Mouse (Mus musculus) testis, postnatal 14 days (tissue): ENCODE measurements around the gene Anks1b.

Experiments used
- DNase-seq: peaks from one replicate; pipeline ENCODE4 v3.0.0; 2021; ENCODE audit warnings: low spot score

The Anks1b gene

DNA sequence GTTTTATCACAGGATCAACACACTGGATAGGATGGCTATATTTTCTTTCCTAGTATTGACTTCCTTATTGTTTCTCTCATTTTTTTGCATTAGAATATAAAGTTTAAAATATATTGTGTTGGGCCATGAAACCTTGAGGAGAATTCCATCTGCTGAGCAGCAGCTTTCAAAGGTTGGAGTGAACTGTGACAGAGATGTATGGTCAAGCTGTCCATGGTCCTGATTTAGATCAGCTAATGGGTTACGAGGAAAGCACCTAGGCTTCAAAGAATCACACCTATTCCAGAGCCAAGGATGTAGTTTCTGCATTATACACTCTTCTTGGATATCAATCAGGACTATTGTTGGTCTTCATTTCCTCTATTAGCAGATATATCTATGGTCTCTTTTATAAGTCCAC is 503.3 kb downstream of the Anks1b start:
- DNase-seq: no peak

DNA sequence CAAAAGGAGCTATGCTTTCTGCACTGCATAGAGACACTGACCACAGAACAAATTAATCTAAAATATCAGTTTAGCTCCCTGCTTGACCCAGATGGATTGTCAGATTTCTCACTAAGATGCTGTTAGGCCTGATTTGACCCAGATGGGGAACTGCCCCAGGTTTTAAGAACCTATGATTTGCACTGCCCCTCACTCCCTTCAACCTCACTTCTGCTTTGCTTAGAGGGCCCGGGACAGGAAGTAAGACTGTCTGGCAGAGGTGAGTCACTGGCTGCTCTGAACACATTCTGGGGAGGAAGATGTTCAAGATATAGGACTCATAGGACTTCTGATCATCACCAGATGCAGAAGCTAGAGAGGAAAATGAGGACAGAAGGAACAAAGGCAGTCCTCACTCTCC is 506.8 kb downstream of the Anks1b start:
- no peak for DNase-seq

DNA sequence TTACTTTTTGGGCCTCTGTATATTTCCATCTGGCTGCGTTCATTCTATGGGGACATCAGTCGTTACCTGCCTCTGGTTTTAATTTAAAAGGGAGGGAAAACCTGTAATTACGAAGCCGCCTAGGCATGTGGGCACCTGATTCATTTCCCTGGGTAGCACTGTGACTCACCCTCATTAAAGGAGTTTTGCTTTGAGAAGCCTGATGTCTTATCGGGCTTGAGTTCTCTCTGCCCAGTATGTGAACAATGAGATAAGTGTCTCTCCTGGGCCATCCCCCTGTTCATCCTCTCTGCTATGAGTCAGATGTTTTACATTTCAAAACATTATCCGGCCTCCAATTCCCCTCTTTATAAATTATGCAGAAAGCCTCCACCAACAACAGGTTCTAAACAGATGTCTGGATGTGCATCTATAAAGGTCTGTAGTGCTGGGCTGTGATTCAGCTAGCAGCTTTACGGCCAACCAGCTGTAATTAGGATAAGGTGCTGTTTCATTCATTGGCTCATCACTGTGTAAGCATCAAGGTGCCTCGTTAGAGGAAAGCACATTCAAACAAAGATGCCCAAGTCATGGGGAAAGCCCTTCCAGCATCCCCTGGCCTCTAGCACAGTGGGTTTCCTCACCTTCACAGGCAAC is 507.5 kb downstream of the Anks1b start:
- no peak for DNase-seq

DNA sequence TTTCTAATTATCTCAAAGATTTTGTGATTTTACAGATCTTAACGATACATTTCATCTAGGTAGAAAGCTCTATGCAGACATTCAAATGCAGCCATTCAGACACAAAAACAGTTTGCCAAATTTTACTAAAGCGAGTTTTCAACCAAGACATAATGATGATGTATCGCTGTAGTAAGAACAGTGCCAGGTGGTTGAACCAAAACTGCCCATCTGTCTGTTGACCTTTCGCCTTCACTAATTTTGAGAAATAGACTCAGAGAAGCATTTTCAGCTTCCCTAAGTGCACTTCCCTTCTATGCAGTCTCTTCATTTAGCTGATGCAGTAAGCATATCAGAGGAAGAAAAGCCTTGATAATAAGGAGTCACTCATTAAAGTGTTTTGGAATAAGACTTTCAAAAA is 527.1 kb downstream of the Anks1b start:
- no peak for DNase-seq

DNA sequence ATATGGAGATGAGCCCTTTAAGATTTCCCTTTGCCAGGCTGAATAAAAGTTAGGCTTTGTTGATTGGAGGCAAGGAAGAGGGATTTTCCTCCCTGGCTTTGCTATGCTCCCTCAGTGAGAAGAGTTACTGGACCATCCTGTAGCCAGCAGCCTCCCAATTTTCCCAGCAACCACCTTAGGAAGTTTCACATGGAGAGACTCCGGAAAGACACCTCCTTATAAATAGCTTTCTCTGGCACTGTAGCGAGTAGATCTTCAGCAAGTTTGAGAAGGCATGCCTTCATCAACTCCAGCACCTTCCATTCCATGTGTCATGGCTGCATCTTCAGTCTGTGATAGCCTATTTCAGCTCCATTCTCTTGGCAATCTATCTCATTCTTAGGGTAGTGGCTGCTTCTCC is 535.2 kb downstream of the Anks1b start:
- no peak for DNase-seq

DNA sequence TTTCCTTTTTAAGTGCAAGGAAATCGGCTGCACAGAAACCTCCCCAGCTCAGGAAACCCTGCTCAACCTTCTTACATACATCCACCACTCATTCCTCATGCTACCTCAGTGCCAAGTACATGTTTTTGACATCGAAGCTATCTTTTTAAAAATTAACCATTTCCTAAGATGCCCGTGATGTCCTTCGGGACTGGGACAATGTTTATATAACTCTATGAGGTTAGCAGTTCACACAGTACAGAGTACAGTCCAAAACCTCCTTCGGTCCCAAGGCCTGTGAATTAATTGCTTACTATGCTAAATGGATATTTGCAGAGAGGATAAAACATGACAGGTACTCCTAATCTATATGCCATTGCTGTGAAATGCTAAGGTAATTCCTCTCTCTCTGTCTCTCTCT is 558.2 kb downstream of the Anks1b start:
- no peak for DNase-seq

DNA sequence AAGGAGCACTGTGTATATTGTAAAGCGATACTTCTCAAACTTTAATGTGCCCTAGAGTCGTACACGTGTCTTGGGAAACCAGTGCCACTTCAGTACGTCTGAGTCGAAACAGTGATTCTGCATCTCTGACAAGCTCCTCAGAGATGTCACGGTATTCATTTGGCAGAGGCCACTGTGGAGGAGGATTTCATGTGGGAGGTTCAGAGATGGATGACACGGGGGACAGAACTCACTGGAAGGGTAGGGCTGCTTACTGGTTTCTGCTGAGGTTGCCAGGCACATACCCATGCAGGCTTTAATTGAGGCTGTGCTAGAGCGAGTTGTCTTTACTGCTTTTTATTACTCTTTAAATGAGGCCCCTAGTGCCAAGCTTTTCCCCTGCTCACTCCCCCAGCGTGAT is 558.7 kb downstream of the Anks1b start:
- DNase-seq: no peak

DNA sequence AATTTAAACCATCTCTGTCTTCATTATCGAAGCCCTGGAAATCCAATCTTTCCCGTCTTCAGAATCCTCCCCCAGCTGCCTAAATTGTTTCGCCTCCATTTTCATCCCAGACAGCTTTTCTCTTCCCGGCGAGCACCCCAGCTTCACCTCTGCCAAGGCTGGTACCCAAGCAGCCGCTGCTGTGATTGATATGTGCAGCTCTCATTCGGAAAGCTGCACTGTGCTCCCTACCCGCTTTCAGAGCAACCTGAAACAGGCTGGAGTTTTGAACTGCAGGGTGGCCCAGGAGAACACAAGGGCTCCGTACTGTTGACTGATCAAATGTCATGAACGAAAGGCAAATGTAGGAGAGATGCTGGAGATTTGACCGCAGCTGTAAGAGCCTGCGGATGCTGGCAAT is 559.2 kb downstream of the Anks1b start:
- no peak for DNase-seq

DNA sequence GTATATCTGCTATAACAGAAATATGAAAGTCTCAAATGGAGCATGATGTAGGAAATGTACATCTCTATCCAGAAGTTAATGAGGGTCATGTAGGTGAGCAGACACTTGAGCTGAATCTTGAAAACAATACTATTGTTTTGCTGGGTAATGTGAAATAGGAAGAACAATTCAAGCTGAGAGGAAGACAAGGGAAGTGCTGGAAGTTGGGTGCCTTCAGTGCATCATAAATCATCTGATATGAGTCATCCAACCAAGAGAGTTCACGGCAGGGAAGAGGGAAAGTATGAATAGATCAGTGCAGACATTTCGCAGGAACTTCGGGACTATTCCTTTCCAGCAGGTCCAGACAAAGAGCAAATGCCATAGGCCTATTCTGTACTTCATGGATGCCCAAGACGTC is 567.7 kb downstream of the Anks1b start:
- no peak for DNase-seq

DNA sequence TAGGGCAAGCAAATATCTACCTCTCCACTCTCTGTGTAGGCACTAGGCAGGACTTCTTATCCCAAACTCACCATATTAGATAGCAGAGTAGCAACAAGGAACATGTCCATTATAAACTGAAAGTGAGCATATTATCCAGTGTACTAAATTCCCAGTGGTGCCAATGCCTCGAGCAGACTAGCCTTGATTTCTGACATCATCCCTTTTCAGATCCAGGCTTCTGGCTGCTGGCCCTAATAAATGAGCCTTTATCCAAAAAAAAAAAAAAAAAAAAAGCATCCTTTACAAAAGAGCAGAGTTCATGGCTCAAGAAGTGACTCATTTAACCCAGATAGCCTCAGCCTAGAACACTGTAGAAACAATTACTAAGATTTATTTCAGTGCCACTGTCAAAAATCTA is 568.3 kb downstream of the Anks1b start:
- no peak for DNase-seq

DNA sequence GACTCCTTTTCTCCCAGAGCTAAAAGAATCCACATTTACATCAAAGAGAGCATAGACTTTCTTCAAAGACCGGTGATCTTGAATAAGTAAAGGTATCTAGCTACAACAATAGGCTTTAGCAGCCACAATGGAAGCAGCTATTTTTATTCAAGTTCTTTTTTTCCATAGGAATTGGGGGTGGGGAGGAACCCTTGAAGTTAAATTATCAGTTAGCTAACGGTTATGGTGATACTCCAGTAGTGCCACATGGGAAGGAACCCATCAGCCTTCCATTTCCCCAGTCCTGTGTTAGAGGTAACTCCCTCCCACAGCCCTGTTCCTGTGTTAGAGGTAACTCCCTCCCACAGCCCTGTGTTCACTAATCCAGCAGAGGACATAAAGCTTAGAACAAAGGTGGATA is 591.6 kb downstream of the Anks1b start:
- no peak for DNase-seq

DNA sequence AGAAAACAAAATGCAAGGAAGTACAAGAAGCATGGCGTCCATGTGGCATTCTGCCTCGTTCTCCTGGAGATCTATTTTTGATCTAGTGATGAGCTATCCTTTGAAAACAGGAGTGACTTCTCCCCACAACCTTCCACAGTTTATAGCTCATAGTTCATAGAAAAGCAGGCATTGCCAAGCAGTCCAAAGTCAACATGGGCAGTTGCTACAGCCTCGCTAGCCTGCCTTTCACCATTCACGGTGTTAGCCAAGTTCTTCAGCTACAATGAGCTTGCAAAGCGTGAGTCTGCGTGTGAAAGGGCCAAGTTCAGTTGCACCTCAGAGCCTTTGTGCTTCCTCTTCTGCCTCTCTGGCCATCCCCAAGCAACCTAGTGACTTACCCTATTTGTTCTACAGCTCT is 592.1 kb downstream of the Anks1b start:
- DNase-seq: no peak

DNA sequence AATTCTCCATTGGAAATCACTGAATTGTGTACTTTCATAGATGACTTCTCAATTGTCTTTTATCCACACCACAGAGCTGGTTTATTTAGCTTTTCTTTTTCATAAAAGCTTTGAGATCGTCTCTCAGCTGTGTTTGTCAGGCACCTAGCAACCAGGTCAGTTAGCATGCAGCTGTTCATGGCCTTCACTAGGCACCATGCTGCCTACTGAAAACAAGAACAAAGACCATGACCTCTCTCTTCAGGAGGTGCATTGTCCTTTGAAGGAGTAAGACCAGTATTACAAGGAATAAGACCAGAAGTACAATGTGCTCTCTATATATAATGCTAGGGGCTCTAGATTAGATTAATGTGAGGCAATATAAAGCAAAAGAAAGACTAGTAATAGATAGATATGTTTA is 594.2 kb downstream of the Anks1b start:
- no peak for DNase-seq

DNA sequence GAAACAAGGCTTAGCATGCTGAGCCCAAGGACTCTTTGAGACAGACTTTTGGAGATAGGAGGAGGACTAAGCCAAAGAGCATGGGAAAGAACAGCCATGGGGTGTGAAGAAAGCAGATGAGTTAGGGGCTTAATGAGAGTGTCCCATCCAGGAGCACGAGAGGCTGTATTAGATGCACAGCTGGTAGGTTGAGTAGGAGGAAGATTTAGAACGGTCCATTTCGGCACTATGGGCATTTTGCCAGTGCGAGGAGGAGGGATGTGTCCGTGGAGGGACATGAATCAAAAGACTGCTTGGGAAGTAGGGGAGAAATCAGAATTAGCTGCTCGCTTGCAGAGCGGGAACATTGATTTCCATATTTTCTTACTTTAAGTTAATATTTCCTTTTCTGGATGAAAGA is 620.1 kb downstream of the Anks1b start:
- DNase-seq: no peak

DNA sequence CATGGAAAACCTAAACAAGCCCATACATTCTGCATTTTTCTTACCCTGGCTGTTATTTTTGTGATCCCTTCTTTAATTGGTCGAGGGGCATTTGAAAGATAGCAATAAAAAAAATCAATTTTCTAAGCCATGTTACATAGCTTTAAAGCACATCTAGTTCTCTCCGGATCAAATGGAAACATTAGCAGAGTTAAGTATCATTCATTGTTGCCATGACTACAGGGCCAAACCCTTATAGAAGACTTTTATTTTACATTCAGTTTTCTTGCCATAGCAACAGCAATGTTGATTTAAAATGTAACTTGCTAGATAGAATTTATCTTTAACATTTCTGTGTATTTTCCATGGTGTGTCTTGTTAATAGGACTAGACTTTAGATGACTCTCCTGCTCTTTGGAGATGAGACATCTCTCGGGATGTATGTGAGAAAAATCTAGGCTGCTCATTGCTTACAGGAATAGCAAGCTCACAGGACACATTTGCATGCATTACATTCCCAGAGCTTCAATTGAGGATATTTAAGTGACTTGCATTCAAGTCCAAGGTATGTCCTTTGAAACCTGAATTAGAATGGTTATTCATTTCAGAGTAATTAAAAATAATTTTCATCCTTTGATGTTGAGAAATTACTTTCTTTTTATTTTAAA is 620.8 kb downstream of the Anks1b start:
- no peak for DNase-seq

DNA sequence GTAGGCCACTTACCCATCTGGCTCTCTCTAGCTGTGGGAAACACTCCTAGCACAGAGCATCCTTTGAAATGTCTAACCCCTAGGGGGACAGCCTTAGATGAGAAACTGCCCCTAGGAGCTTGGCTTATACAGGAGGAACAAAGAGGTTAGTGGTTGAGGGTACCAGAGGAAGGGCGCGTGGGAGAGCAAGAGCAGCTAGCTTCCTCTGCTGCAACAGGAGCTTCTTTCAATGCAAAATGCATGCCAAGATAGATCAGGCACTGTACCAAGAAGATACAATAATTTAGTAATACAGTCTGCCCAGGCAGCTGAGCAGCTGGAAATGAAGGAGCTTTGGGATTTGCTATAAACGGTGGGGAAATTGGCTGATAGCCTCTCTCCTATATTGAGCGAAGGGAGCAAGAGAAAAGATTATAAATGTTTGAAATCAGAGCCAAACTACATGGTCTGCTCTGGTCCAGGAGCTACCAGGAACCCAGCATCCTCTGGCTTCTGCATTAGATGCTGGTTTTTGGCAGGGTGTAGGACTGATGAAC is 621.7 kb downstream of the Anks1b start:
- DNase-seq: no peak

DNA sequence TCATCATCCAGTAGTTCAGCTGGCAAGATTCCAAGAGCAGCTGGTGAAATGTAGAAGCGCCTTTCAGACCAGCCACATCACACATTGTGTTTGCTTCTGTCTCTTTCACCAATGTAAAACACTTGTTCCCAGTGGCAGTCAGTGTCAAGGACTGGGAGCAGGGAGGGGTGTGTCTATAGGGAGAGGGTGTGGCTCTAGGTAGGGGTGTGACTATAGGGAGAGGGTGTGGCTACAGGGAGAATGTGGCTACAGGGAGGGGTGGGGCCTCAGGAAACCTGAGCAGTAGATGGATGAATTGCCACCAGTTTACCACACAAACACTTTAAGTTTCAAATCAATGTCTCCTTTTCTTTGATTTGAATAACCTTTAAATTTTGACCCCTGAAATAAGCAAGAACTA is 634.3 kb downstream of the Anks1b start:
- no peak for DNase-seq

DNA sequence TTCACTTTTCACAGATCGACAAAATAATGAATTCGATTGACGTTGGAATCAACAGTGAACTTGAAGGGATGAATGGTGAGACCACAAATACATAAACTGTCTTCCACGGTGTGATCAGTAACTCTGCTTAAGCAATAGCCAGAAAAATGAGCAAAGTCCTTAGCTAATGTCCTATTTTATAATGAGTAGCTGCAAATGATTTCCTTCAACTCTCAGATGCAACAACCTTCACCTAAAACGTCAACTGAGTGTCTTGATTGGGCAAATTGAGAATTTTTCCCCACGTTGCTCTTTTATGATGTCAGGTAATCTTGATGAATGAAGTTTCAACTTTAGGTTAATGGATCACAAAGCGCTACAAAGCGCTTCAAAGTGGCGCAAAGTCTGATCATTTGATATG is 639.5 kb downstream of the Anks1b start:
- no peak for DNase-seq

DNA sequence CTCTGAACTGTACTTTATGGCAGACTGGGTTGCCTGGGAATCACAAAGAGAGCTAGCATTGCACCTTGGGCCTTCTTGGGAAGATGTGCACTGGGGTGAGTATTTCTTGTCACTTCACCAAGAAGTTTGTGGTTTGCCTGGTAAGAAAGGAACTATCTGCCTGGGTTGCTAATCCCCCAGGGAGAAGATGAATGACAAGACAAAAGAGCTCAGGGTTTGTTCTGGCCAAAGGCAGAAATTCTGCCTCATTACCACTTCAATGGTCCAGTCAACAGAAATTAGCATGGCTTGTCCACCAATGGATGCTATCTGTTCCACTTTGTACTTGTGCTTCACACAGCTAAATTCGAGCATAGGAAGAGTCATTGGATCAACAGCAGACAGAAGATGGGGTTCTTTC is 658.5 kb downstream of the Anks1b start:
- DNase-seq: no peak

DNA sequence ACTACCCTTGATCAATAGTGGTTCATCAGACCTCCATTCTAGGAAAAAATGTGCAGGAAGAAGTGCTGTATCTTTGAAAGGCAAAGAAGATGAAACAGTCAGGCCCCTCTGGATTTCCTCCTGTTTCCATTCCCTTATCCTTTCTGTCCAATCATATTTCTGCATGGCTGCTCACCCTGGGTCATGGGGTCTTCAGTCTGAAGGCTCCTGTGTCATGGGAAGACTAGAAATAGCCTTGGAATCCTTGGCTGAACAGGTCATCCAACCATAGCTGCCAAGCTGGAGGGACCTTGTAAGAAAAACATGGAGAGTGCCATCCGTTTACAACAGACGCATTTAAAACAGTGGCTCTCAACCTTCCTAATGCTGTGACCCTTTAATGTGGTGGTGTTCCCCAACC is 662.1 kb downstream of the Anks1b start:
- DNase-seq: no peak

DNA sequence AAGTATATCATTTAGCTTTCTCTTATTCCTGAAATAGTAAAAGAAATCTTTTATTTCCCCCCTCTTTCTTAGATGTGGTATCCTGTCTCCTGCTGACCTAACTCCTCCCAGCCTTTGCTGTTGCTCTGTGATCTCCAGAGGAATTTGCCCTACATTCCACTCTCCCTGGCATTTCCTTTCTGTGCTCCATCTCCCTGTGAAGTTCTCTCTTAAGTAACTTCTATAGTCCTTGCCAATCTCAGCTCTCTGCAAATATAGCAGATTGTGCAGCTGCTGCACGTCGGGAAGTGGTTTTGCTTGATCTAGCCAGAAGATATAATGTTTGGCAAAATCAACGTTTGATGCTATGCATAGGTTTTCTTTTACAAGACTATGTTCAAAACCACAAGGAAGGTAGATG is 673.3 kb downstream of the Anks1b start:
- no peak for DNase-seq

DNA sequence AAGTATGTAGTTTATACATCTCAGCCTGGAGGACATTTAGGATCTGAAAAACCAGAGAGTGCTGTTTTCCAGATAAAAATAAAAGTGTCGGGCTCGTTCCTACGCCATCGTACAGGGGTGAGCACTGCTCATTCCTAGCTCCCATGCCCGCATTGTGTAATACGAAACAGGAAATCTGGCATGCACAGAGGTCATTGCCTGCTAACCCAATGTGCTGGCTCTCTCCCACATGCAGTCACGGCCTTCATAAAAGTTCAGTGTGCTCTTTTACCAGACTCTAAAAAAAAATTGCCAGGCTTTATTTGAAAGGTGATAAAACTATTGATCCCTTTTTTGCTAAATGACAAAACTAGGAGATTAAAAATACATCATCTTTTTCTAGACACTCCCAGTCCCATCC is 689.6 kb downstream of the Anks1b start:
- peak; percentile 11 for DNase-seq

DNA sequence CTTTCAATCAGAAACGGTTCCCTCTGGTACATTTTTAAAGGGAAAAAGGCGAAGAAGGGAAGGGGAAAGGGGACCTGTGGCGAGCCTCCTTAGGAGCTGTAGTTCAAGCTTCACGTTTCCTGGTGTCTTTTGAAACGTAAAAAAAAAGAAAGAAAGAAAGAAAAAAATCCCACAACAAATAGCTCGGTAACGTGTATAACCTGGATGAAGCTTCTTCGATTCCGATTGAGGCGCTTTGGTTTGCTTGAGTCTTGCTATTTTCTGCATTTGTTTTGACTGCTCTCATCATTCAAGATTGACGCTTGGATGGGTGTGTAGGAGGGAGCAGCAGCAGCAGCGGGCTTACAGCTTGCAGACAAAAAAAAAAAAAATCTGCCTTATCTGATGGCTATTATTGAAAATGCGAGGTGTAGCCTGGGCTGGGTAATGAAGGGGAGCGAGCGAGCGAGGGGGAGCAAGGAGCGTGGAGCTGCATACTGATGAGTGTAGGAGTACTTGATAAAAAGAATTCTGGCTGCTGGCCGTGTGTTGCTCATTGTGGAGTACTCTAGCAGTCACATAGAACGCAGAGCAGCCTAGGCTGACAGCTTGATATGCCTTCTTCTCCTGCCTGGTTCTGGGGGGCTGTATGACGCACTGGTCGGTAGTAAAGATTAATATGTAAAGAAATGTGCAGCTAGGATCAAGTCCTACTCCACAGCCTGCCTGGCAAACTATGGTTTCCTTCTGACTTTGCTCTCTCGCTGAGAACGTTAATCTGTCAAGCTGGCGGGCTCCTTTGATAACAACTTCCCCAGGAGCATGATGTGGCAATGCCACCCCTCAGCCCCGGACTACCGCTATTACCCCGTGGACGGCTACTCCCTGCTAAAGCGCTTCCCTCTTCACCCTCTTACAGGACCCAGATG is 703.1 kb downstream of the Anks1b start:
- DNase-seq: peak; percentile 5
